Mouse (Mus musculus): ENCODE data around the gene Adam33.

DNA sequence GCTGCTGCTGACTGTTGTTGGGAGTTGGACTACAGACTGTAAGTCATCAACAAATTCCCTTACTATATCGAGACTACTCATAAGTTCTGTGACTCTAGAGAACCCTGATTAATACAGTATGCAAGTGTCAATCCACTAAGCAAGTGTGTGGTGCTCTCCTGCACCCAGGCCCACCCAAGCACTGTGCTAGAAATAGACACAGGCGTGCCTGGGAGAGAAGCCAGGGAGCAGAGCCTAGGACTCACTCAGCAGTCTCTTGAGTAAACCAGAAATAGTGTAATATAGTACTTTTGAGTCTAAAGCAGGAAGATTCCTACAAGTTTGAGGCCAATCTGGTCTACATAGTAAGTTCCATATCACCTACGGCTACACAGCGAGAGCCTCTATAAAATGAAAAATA lies 40.4 kb upstream of the Adam33 start:
- TF ChIP-seq CTCF (IDR thresholded peaks at IDR 0.05; ENCODE audit: borderline replicate concordance, insufficient read depth, low read length) (no peak), POLR2A (IDR thresholded peaks at IDR 0.05; ENCODE audit: low read depth, low read length) (no peak)

All from embryonic fibroblast, embryonic 13.5 days (primary cell).